Mouse (Mus musculus): ENCODE data around the gene Gm31571. TPM values are rescaled to one million over a fixed set of nuclear protein-coding genes. Genes with fewer than 3 reads are reported as not detected.
"Not testable (repeated sequence)": the region's sequence is repeated elsewhere in the genome, so short reads cannot be mapped to it uniquely, and the experiment has no call there.

The Gm31571 gene
- not detected in 2 replicates for total RNA-seq (2014; fragmentation: Nextera tagmentation)
- total RNA-seq (2017) = not detected in 2 replicates

DNA sequence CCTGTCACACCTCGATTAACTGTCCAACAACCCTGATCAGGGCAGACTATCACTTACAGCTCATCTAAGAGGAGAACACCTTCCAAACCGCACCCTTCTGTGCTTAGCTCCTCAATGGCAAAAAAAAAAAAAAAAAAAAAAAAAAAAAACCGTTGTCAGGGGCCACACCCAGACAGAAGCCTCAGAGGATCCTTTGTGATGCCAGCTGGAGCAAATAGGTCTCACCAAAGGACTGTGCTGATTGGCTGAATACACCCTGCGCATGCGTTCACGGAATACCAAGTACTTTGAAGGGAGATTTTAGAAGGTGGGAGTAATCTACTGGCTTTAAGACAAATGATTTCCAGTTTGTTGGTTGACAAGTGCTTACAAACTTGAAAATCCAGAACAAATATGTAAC lies at the start of gene Gm31571:
Gm31571 (minus strand) TSS at position 101 of the 400 bp plus-strand sequence.
- not testable (repeated sequence) for ATAC-seq (replicated peaks; ENCODE audit: low FRiP score, low TSS enrichment, poor library complexity, severe bottlenecking)
